Mouse (Mus musculus) stomach, embryonic 16.5 days (tissue): Measurements from ENCODE around the gene Mamdc2. TPM values are rescaled to one million over a fixed set of nuclear protein-coding genes. Genes with fewer than 3 reads are reported as not detected.
"Not testable (repeated sequence)": the region's sequence is repeated elsewhere in the genome, so short reads cannot be mapped to it uniquely, and the experiment has no call there.

Experiments used
- ATAC-seq: fragments of 200-750 bp; cut with Nextera tagmentation; 2 replicates; pipeline ENCODE4 v1.8.0; 2017; ENCODE audit warnings: moderate number of reproducible peaks, moderate TSS enrichment; ENCODE audit not compliant: insufficient read depth, low FRiP score
- H3K27ac ChIP-seq: fragments of 300-500 bp; sonication (generic); 2 replicates; pipeline ENCODE4 v1.5.1; 2014; ENCODE audit warnings: low read length
- H3K27me3 ChIP-seq: fragments of 300-500 bp; sonication (generic); 2 replicates; pipeline ENCODE4 v1.6.1; 2014; ENCODE audit warnings: low read length, control low read depth, mixed read lengths; ENCODE audit not compliant: control insufficient read depth, insufficient read depth
- H3K36me3 ChIP-seq: fragments of 300-500 bp; sonication (generic); 2 replicates; pipeline ENCODE4 v1.6.1; 2014; ENCODE audit warnings: low read length; ENCODE audit not compliant: control insufficient read depth, insufficient read depth
- H3K4me1 ChIP-seq: fragments of 300-500 bp; sonication (generic); 2 replicates; pipeline ENCODE4 v1.6.1; 2014; ENCODE audit warnings: low read length, control low read depth, mixed read lengths; ENCODE audit not compliant: control insufficient read depth, insufficient read depth
- H3K4me2 ChIP-seq: fragments of 300-500 bp; sonication (generic); 2 replicates; pipeline ENCODE4 v1.6.1; 2014; ENCODE audit warnings: low read depth, low read length, mixed read lengths
- H3K4me3 ChIP-seq: fragments of 300-500 bp; sonication (generic); replicated peaks from 2 replicates; pipeline ENCODE4 v1.5.1; 2014; ENCODE audit warnings: mild to moderate bottlenecking, low read length
- H3K9ac ChIP-seq: fragments of 300-500 bp; sonication (generic); 2 replicates; pipeline ENCODE4 v1.6.1; 2014; ENCODE audit warnings: low read length
- H3K9me3 ChIP-seq: fragments of 300-500 bp; sonication (generic); replicated peaks from 2 replicates; pipeline ENCODE4 v1.6.1; 2016; ENCODE audit warnings: low read length, control low read depth; ENCODE audit not compliant: control insufficient read depth
- WGBS: fragments of 180-500 bp; shearing (Covaris S2); extraction: QIAGEN DNeasy Blood & Tissue Kit; methylation state at CpG from one replicate; pipeline ENCODE4 v1.1.7; 2014; 5-methylcytosine and 5-hydroxymethylcytosine counted together
- polyA plus RNA-seq: library from polyadenylated mRNA; unstranded; fragments of >200 nt; fragmentation: Nextera tagmentation; extraction: Ambion mirVana; gene quantifications from 2 replicates; pipeline ENCODE4 v1.2.1, GENCODE M21; 2015

Gene Mamdc2
- 4.4 and 5.4 TPM in 2 replicates for polyA plus RNA-seq

GRCm38 (mm10) chr19:23447988-23448497, at the start of gene Mamdc2:
Gene Mamdc2, minus strand, starts transcription at chr19:23448442.
- peak within 1 kb of the TSS; percentile 52 for H3K4me3 ChIP-seq
- WGBS, result 2% methylated on average over 19 of the region's 19 CpGs
- H3K4me1 ChIP-seq, result peaks cover 10% of the 10 kb centered on the region
- H3K27ac ChIP-seq, result peak within 1 kb of the TSS; percentile 29; the same call in 1 of the 2 replicates
- peak within 1 kb of the TSS; percentile 74 for H3K4me2 ChIP-seq
- H3K36me3 ChIP-seq, result no peaks in the 10 kb centered on the region
- H3K27me3 ChIP-seq, result no peaks in the 10 kb centered on the region
- H3K9me3 ChIP-seq, result no peaks in the 10 kb centered on the region
- H3K9ac ChIP-seq, result peak within 1 kb of the TSS; percentile 74
- ATAC-seq, result peak; percentile 63

GRCm38 (mm10) chr19:23498011-23498410, 49.8 kb upstream of the Mamdc2 start:
- Histone ChIP-seq H3K4me1 (no peaks in the 10 kb centered on the region), H3K9ac (no peak overlapping the region), H3K9me3 (no peaks in the 10 kb centered on the region), H3K27ac (no peak overlapping the region), H3K27me3 (no peaks in the 10 kb centered on the region), H3K36me3 (no peaks in the 10 kb centered on the region), H3K4me3 (no peak overlapping the region), H3K4me2 (no peak overlapping the region)
- WGBS, result 86% methylated on average over 7 of the region's 7 CpGs
- ATAC-seq, result no peak

- H3K27ac ChIP-seq, result no peak overlapping the region
- no peak overlapping the region for H3K4me2 ChIP-seq
- H3K4me3 ChIP-seq, result no peak overlapping the region
- no peaks in the 10 kb centered on the region for H3K36me3 ChIP-seq
- H3K27me3 ChIP-seq, result no peaks in the 10 kb centered on the region
- ATAC-seq, result no peak
- no peaks in the 10 kb centered on the region for H3K9me3 ChIP-seq
- WGBS, result 44% methylated on average over 10 of the region's 10 CpGs
- H3K9ac ChIP-seq, result no peak overlapping the region
- no peaks in the 10 kb centered on the region for H3K4me1 ChIP-seq
Observed at GRCm38 (mm10) chr19:23497171-23497917, 49.1 kb upstream of the Mamdc2 start.

- no peak overlapping the region for H3K4me3 ChIP-seq
- no peaks in the 10 kb centered on the region for H3K9me3 ChIP-seq
- WGBS, result 85% methylated on average over 3 of the region's 3 CpGs
- H3K27me3 ChIP-seq, result no peaks in the 10 kb centered on the region
- no peak for ATAC-seq
- H3K4me1 ChIP-seq, result no peaks in the 10 kb centered on the region
- no peak overlapping the region for H3K27ac ChIP-seq
- H3K9ac ChIP-seq, result no peak overlapping the region
- no peaks in the 10 kb centered on the region for H3K36me3 ChIP-seq
- H3K4me2 ChIP-seq, result no peak overlapping the region
Observed at GRCm38 (mm10) chr19:23496536-23496935, 48.3 kb upstream of the Mamdc2 start.

- no peaks in the 10 kb centered on the region for H3K36me3 ChIP-seq
- H3K27me3 ChIP-seq, result no peaks in the 10 kb centered on the region
- H3K9me3 ChIP-seq, result no peaks in the 10 kb centered on the region
- H3K27ac ChIP-seq, result no peak overlapping the region
- no peaks in the 10 kb centered on the region for H3K4me1 ChIP-seq
- H3K4me2 ChIP-seq, result no peak overlapping the region
- ATAC-seq, result no peak
- H3K4me3 ChIP-seq, result no peak overlapping the region
- no peak overlapping the region for H3K9ac ChIP-seq
Observed at GRCm38 (mm10) chr19:23492663-23493062, 44.4 kb upstream of the Mamdc2 start.

- H3K4me3 ChIP-seq, H3K27ac ChIP-seq, H3K36me3 ChIP-seq, ATAC-seq, H3K4me1 ChIP-seq, H3K9ac ChIP-seq, H3K9me3 ChIP-seq, H3K4me2 ChIP-seq, H3K27me3 ChIP-seq: not testable (repeated sequence)
- WGBS, result 52% methylated on average over 7 of the region's 7 CpGs
Observed at GRCm38 (mm10) chr19:23490703-23491102, 42.5 kb upstream of the Mamdc2 start.

- no peak for ATAC-seq
- no peak overlapping the region for H3K27ac ChIP-seq
- 31% methylated on average over 8 of the region's 8 CpGs for WGBS
- no peaks in the 10 kb centered on the region for H3K36me3 ChIP-seq
- H3K27me3 ChIP-seq, result no peaks in the 10 kb centered on the region
- no peak overlapping the region for H3K9ac ChIP-seq
- H3K4me3 ChIP-seq, result no peak overlapping the region
- H3K9me3 ChIP-seq, result no peaks in the 10 kb centered on the region
- no peak overlapping the region for H3K4me2 ChIP-seq
- no peaks in the 10 kb centered on the region for H3K4me1 ChIP-seq
Observed at GRCm38 (mm10) chr19:23489780-23490179, 41.5 kb upstream of the Mamdc2 start.

DNA sequence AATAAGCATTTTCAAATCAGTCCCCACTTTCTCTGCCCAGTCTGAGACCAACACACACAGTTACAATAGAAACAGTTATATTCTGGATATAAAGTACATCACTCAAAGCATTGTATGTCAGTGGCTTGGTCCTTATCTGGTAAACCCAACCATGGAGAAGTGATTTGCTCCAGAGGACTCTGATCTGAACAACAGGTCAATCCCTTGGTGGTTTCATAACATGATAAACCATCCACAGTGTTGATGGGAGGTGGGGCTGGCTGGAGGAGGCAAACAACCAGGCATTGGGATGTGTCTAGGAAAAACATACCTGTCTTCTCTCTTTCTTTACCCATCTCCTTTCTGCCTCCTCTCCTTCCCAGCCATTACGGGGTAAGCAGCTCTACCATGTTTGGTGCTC, 39.2 kb upstream of the Mamdc2 start:
- Histone ChIP-seq H3K9ac (no peak overlapping the region), H3K9me3 (no peaks in the 10 kb centered on the region), H3K4me2 (no peak overlapping the region), H3K27me3 (no peaks in the 10 kb centered on the region), H3K27ac (no peak overlapping the region), H3K36me3 (no peaks in the 10 kb centered on the region), H3K4me3 (no peak overlapping the region), H3K4me1 (no peaks in the 10 kb centered on the region)
- WGBS, result 91% methylated on average over 1 of the region's 1 CpGs
- ATAC-seq, result no peak

- H3K9ac ChIP-seq, result no peak overlapping the region
- H3K4me3 ChIP-seq, result no peak overlapping the region
- H3K27me3 ChIP-seq, result no peaks in the 10 kb centered on the region
- H3K27ac ChIP-seq, result no peak overlapping the region
- H3K36me3 ChIP-seq, result no peaks in the 10 kb centered on the region
- WGBS, result 55% methylated on average over 6 of the region's 6 CpGs
- no peaks in the 10 kb centered on the region for H3K4me1 ChIP-seq
- no peak overlapping the region for H3K4me2 ChIP-seq
- no peak for ATAC-seq
- no peaks in the 10 kb centered on the region for H3K9me3 ChIP-seq
Observed at GRCm38 (mm10) chr19:23486631-23487270, 38.5 kb upstream of the Mamdc2 start.
